Mouse (Mus musculus) B cell, adult 62 days (primary cell): Measurements from ENCODE around the gene Gp9. TPM values are rescaled to one million over a fixed set of nuclear protein-coding genes. Genes with fewer than 3 reads are reported as not detected.

Experiments
- total RNA-seq: library from RNA; stranded (reverse); gene quantifications from 4 replicates; pipeline ENCODE4 v1.2.4, GENCODE M21; 2023

Gene Gp9
- total RNA-seq = 1.1 TPM in 1 of 4 replicates, not detected in the others

GRCm38 (mm10) chr6:87777842-87778241, at the start of gene Gp9:
Gene Gp9, plus strand, starts transcription at chr6:87778072.

GRCm38 (mm10) chr6:87730591-87731462, 47.0 kb upstream of the Gp9 start, which contains the start of gene Efcc1:
Gene Efcc1, plus strand, starts transcription at chr6:87730869.

GRCm38 (mm10) chr6:87811675-87812338, 33.9 kb downstream of the Gp9 start, which contains the start of gene Rab43:
Gene Rab43, minus strand, starts transcription at chr6:87812164.

Other genes starting within 250 kb of the Gp9 start
- 145 to 151 TPM (median 146 TPM) in 4 replicates for gene Arhgap25, start 244.8 kb upstream of the Gp9 start, total RNA-seq
- 0.15 to 2.2 TPM (median 0.35 TPM) in 4 replicates for gene Prokr1, start 187.3 kb upstream of the Gp9 start, total RNA-seq
- gene Aplf, start 105.9 kb upstream of the Gp9 start, total RNA-seq = 3.9 to 4.8 TPM (median 4.4 TPM) in 4 replicates
- not detected in 4 replicates for gene Efcc1, start 47.2 kb upstream of the Gp9 start, total RNA-seq
- 51.0 to 63.3 TPM (median 55.0 TPM) in 4 replicates for gene Rab43, start 34.1 kb downstream of the Gp9 start, total RNA-seq
- gene Gm45140, start 57.7 kb downstream of the Gp9 start, total RNA-seq = 4.5 to 12.0 TPM (median 5.3 TPM) in 4 replicates
- 96.1 to 127 TPM (median 110 TPM) in 4 replicates for gene Isy1, start 60.7 kb downstream of the Gp9 start, total RNA-seq
- 610 to 648 TPM (median 626 TPM) in 4 replicates for gene Cnbp, start 73.0 kb downstream of the Gp9 start, total RNA-seq
- 129 to 144 TPM (median 140 TPM) in 4 replicates for gene Copg1, start 109.7 kb downstream of the Gp9 start, total RNA-seq
- 95.2 to 109 TPM (median 103 TPM) in 4 replicates for gene Hmces, start 135.9 kb downstream of the Gp9 start, total RNA-seq
- gene H1fx, start 203.6 kb downstream of the Gp9 start, total RNA-seq = 1.3 to 2.0 TPM (median 1.6 TPM) in 4 replicates